In the genomic region with DNA sequence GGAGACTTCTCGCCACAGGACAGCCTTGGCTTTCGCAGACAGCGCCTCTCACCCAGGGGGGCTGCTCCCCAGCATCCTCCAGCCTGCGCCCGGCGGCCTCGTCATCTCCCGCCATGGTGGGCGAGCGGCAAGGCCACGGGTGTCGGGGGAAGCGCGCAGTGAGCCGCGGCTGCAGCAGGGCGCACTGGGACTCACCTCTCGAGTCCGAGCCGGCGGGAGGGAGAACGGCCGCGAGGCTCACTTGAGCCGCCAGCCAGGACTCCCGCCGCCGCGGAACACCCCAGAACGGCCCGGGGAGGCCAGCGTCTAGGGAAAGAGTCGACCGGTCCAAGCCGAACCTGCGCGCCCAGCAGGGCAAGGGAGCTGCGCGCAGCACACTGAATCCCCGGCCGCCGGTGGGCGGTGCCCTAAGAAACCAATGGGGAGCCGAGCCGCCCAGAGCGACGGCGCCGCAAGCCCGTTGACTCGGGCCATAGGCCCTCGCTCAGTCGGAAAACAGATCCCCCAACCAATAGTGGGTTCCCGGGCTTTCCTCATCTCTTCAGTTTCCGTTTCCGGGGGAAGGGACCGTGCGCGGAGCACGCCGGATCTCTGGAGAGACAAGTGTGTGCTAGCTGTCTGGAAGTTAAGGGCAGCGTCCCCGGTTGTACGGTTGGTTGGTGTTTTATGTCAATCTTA, we compare ENCODE assay signal across 8 mouse cellular contexts. TPM values are rescaled to one million over a fixed set of nuclear protein-coding genes. Genes with fewer than 3 reads are reported as not detected.
DNase-seq lines count a peak whose midpoint lies in the region; ATAC-seq and TF ChIP-seq lines count a peak whose summit lies in the region.

Orc2 (minus strand) TSS at position 533 of the 678 bp plus-strand sequence.

- WGBS in heart, embryonic 11.5 days (ENCODE audit: insufficient replicate concordance), result under 1% methylated on average over 62 of the region's 64 CpGs
- under 1% methylated on average over 64 of the region's 64 CpGs for WGBS in kidney, embryonic 16.5 days
- under 1% methylated on average over 64 of the region's 64 CpGs for WGBS in liver, adult 2 months

- H3K4me3 ChIP-seq in C2C12 (ENCODE audit: insufficient read depth, poor library complexity, severe bottlenecking) (peak within 1 kb of the TSS; percentile 76), myocyte (peak within 1 kb of the TSS; percentile 60)
- H3K4me3 ChIP-seq in erythroblast, embryonic 14.5 days (replicated peaks), result peak within 1 kb of the TSS; percentile 100
- peak within 1 kb of the TSS; percentile 87 for H3K4me3 ChIP-seq in heart, embryonic 11.5 days (ENCODE audit: low read depth, low read length)
- peak within 1 kb of the TSS; percentile 92 for H3K4me3 ChIP-seq in kidney, embryonic 16.5 days (ENCODE audit: low read length)
- peak within 1 kb of the TSS; percentile 97 for H3K4me3 ChIP-seq in liver, adult 2 months (ENCODE audit: insufficient read depth, low read depth, low read length)

- H3K79me2 ChIP-seq in C2C12 (ENCODE audit: control insufficient read depth, insufficient read depth) (peaks cover 59% of the 10 kb centered on the region), myocyte (ENCODE audit: control insufficient read depth, insufficient read depth) (peaks cover 39% of the 10 kb centered on the region)
- peaks cover 4% of the 10 kb centered on the region; the same call in 1 of the 2 replicates for H3K79me2 ChIP-seq in liver, adult 2 months (ENCODE audit: control insufficient read depth, insufficient read depth, low read length)

- ATAC-seq in heart, embryonic 11.5 days (replicated peaks; ENCODE audit: insufficient number of reproducible peaks, low FRiP score, low TSS enrichment), result peak; percentile 99
- ATAC-seq in kidney, embryonic 16.5 days (ENCODE audit: low FRiP score, low TSS enrichment), result peak; percentile 100

- peaks cover 43% of the 10 kb centered on the region for H3K4me1 ChIP-seq in erythroblast, embryonic 14.5 days (ENCODE audit: control insufficient read depth)
- H3K4me1 ChIP-seq in heart, embryonic 11.5 days (ENCODE audit: control insufficient read depth, insufficient read depth, low read length), result peaks cover 6% of the 10 kb centered on the region
- H3K4me1 ChIP-seq in kidney, embryonic 16.5 days (ENCODE audit: insufficient read depth, low read length), result peaks cover 10% of the 10 kb centered on the region; the same call in 1 of the 2 replicates
- peaks cover 5% of the 10 kb centered on the region for H3K4me1 ChIP-seq in liver, adult 2 months (ENCODE audit: control insufficient read depth, insufficient read depth, low read length)

- DNase-seq in brain, embryonic 14.5 days (ENCODE audit: low read depth), result peak; percentile 98
- DNase-seq in liver, adult 2 months (ENCODE audit: extremely low read depth, low read depth, low spot score), result peak; percentile 87
- peak; percentile 92 for DNase-seq in splenic B cell, adult 2 months (ENCODE audit: low read depth, low spot score)

- H3K9me3 ChIP-seq in erythroblast, embryonic 14.5 days (ENCODE audit: control insufficient read depth, low read length), result peaks cover 35% of the 10 kb centered on the region
- peaks cover 16% of the 10 kb centered on the region for H3K9me3 ChIP-seq in heart, embryonic 11.5 days (replicated peaks; ENCODE audit: control insufficient read depth, low read length)
- H3K9me3 ChIP-seq in kidney, embryonic 16.5 days (ENCODE audit: low read length), result peaks cover 35% of the 10 kb centered on the region

- H3K36me3 ChIP-seq in C2C12 (ENCODE audit: control insufficient read depth, insufficient read depth), result peaks cover 16% of the 10 kb centered on the region
- peaks cover 38% of the 10 kb centered on the region for H3K36me3 ChIP-seq in erythroblast, embryonic 14.5 days (ENCODE audit: control insufficient read depth)
- H3K36me3 ChIP-seq in heart, embryonic 11.5 days (ENCODE audit: control insufficient read depth, insufficient read depth, low read length), result peaks cover 4% of the 10 kb centered on the region; the same call in 1 of the 2 replicates
- H3K36me3 ChIP-seq in kidney, embryonic 16.5 days (ENCODE audit: insufficient read depth, low read length), result peaks cover 27% of the 10 kb centered on the region
- peaks cover 3% of the 10 kb centered on the region; the same call in 1 of the 2 replicates for H3K36me3 ChIP-seq in liver, adult 2 months (ENCODE audit: control insufficient read depth, insufficient read depth, low read length)
- peaks cover 4% of the 10 kb centered on the region for H3K36me3 ChIP-seq in myocyte (ENCODE audit: control insufficient read depth, insufficient read depth)
- peaks cover 3% of the 10 kb centered on the region; the same call in 1 of the 2 replicates for H3K36me3 ChIP-seq in splenic B cell, adult 2 months (ENCODE audit: control insufficient read depth, insufficient read depth, low read length, poor library complexity, severe bottlenecking)

- peak; percentile 65; the same call in 1 of the 2 replicates for TF ChIP-seq POLR2A in brain, embryonic 14.5 days (IDR thresholded peaks at IDR 0.05; ENCODE audit: borderline replicate concordance, extremely low read depth, insufficient read depth, insufficient read length, poor library complexity, severe bottlenecking)
- peak; percentile 55; the same call in 1 of the 2 replicates for TF ChIP-seq POLR2A in liver, adult 2 months (IDR thresholded peaks at IDR 0.05; ENCODE audit: extremely low read depth, insufficient read depth, low read length)
- peak; percentile 82 for TF ChIP-seq POLR2A in myocyte (IDR thresholded peaks at IDR 0.05; ENCODE audit: insufficient read length, low read depth)

- H3K27me3 ChIP-seq in C2C12 (ENCODE audit: control insufficient read depth, insufficient read depth, insufficient read length), result no peaks in the 10 kb centered on the region
- no peaks in the 10 kb centered on the region for H3K27me3 ChIP-seq in erythroblast, embryonic 14.5 days (ENCODE audit: control insufficient read depth)
- no peaks in the 10 kb centered on the region for H3K27me3 ChIP-seq in heart, embryonic 11.5 days (ENCODE audit: control insufficient read depth, insufficient read depth, low read length)
- H3K27me3 ChIP-seq in kidney, embryonic 16.5 days (ENCODE audit: insufficient read depth, low read length), result no peaks in the 10 kb centered on the region
- no peaks in the 10 kb centered on the region for H3K27me3 ChIP-seq in liver, adult 2 months (ENCODE audit: control insufficient read depth, insufficient read depth, low read length)
- no peaks in the 10 kb centered on the region for H3K27me3 ChIP-seq in myocyte (ENCODE audit: control insufficient read depth, insufficient read depth, insufficient read length)
- H3K27me3 ChIP-seq in splenic B cell, adult 2 months (ENCODE audit: control insufficient read depth, insufficient read depth, low read length, poor library complexity, severe bottlenecking), result no peaks in the 10 kb centered on the region

- H3K9ac ChIP-seq in heart, embryonic 11.5 days (ENCODE audit: low read depth, low read length), result peak within 1 kb of the TSS; percentile 86
- H3K9ac ChIP-seq in kidney, embryonic 16.5 days (replicated peaks; ENCODE audit: low read length), result peak within 1 kb of the TSS; percentile 84
- H3K9ac ChIP-seq in liver, adult 2 months (ENCODE audit: low read depth, low read length), result peak within 1 kb of the TSS; percentile 89

- H3K27ac ChIP-seq in heart, embryonic 11.5 days (ENCODE audit: low read depth, low read length), result peak within 1 kb of the TSS; percentile 79
- peak within 1 kb of the TSS; percentile 67 for H3K27ac ChIP-seq in kidney, embryonic 16.5 days (ENCODE audit: low read length)
- H3K27ac ChIP-seq in liver, adult 2 months (replicated peaks; ENCODE audit: insufficient read depth, low read depth, low read length), result peak within 1 kb of the TSS; percentile 35

- peak within 1 kb of the TSS; percentile 99 for H3ac ChIP-seq in C2C12 (ENCODE audit: control insufficient read depth, insufficient read length, low read depth)
- peak within 1 kb of the TSS; percentile 63 for H3ac ChIP-seq in myocyte (ENCODE audit: control insufficient read depth, insufficient read length)

- TF ChIP-seq CTCF in C2C12 (IDR thresholded peaks at IDR 0.05; ENCODE audit: control insufficient read depth, insufficient read depth, insufficient read length), result no peak
- no peak for TF ChIP-seq CTCF in brain, embryonic 14.5 days (IDR thresholded peaks at IDR 0.05; ENCODE audit: borderline replicate concordance, extremely low read depth, insufficient read depth, insufficient read length)
- no peak for TF ChIP-seq CTCF in liver, adult 2 months (IDR thresholded peaks at IDR 0.05; ENCODE audit: low read depth, low read length)

- peak within 1 kb of the TSS; percentile 84 for H3K4me2 ChIP-seq in heart, embryonic 11.5 days
- peak within 1 kb of the TSS; percentile 80 for H3K4me2 ChIP-seq in kidney, embryonic 16.5 days (replicated peaks; ENCODE audit: low read depth, low read length)
- peak within 1 kb of the TSS; percentile 90 for H3K4me2 ChIP-seq in myocyte (ENCODE audit: low read depth)

- H3K79me3 ChIP-seq in C2C12 (ENCODE audit: low read depth), result peaks cover 52% of the 10 kb centered on the region

TF ChIP-seq in C2C12, 6 proteins besides CTCF, POLR2A, EP300 and RAD21:
- TF ChIP-seq MAX (IDR thresholded peaks at IDR 0.05), result peak; percentile 87
- TF ChIP-seq CEBPB (IDR thresholded peaks at IDR 0.05; ENCODE audit: low read depth), result no peak

TF ChIP-seq in myocyte, 11 proteins besides CTCF, POLR2A, EP300 and RAD21:
- TF ChIP-seq POLR2AphosphoS2 (IDR thresholded peaks at IDR 0.05; ENCODE audit: insufficient read length, low read depth), result peak; percentile 58
- TF ChIP-seq TCF3 (IDR thresholded peaks at IDR 0.05; ENCODE audit: insufficient read length, low read depth), result no peak
- peak in 1 of 3 experiments; percentile 5 for TF ChIP-seq MYOG (IDR thresholded peaks at IDR 0.05; ENCODE audit: control insufficient read depth in 1 of 3, insufficient read depth in 1 of 3, insufficient read length in 2 of 3, low read depth in 2 of 3)
- peak; percentile 48 for TF ChIP-seq E2F4 (IDR thresholded peaks at IDR 0.05; ENCODE audit: insufficient read depth)
- TF ChIP-seq REST (IDR thresholded peaks at IDR 0.05; ENCODE audit: insufficient read depth, insufficient read length), result no peak
- peak in 1 of 3 experiments; percentile 14 for TF ChIP-seq MYOD1 (IDR thresholded peaks at IDR 0.05; ENCODE audit: control insufficient read depth in 1 of 3, insufficient read length in 2 of 3, low read depth in 2 of 3)

RNA-seq across cellular contexts. Expression of gene Orc2, which starts in this region (rescaled TPM):
- polyA plus RNA-seq in C2C12 (2012; fragmentation: generic; extraction: Trizol) (22.1 TPM), myocyte (2012; fragmentation: generic; extraction: Trizol) (11.5 TPM)
- 19.7 and 21.5 TPM in 2 replicates for polyA plus RNA-seq in brain, embryonic 14.5 days (2012; rRNA removed)
- 2.7 and 2.8 TPM in 2 replicates for polyA plus RNA-seq in erythroblast, embryonic 14.5 days (2012)
- 26.7 and 30.0 TPM in 2 replicates for polyA plus RNA-seq in heart, embryonic 11.5 days (2014; fragmentation: Nextera tagmentation; extraction: Ambion mirVana)
- polyA plus RNA-seq in kidney, embryonic 16.5 days (2015; fragmentation: Nextera tagmentation; extraction: Ambion mirVana), result 30.6 and 31.3 TPM in 2 replicates
- total RNA-seq in liver, adult 2 months (2014; rRNA removed), result 4.8 and 5.2 TPM in 2 replicates
- 1.6 and 1.7 TPM in 2 replicates for polyA plus RNA-seq in liver, adult 2 months (2012; rRNA removed)

Comparison
In these comparisons a context has a peak if more than half of its experiments do, and no peak if none do; other contexts are left out.
1. Peak in every context shown above with its lines: DNase-seq, ATAC-seq, H3K4me3 ChIP-seq and H3K27ac ChIP-seq.